ENCODE assay signal across 8 mouse cellular contexts in the genomic region with DNA sequence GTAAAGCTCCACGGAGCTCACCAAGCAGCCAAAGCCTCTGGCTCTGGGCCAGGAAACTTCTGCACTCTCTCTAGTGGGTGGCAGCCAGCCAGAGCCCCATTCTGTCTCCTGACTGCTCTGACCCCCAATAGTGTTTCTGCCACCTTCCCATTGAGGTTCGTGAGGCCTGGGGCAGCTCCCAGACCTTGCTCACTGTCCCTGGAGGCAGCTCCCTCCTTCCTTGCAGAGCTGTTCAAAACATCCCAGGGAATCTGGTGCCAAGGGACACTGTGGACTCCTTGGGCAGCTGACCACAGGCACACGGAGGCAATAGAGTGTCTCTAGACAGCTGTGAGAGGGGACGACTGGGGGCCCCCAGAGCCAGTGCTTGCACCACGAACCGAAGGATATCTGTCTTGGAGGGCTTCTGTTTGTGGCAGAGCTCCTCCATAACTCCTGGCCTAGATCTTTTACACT. TPM values are rescaled to one million over a fixed set of nuclear protein-coding genes. Genes with fewer than 3 reads are reported as not detected.
DNase-seq lines count a peak whose midpoint lies in the region; ATAC-seq and TF ChIP-seq lines count a peak whose summit lies in the region.

No protein-coding gene starts in this region.

- H3K9me3 ChIP-seq in kidney, embryonic 15.5 days (replicated peaks): no peaks in the 10 kb centered on the region

- H3K27ac ChIP-seq in layer of hippocampus, adult 2 months: peak overlapping the region; percentile 55; the same call in 1 of the 2 replicates
- H3K27ac ChIP-seq in kidney, embryonic 15.5 days: peak overlapping the region; percentile 48

- H3K4me2 ChIP-seq in kidney, embryonic 15.5 days: no peak overlapping the region

- no peak overlapping the region for H3K9ac ChIP-seq in kidney, embryonic 15.5 days

- peaks cover 48% of the 10 kb centered on the region for H3K4me1 ChIP-seq in kidney, embryonic 15.5 days

- DNase-seq in layer of hippocampus, adult 2 months (ENCODE audit: low spot score in 2 of 2): peak in 1 of 2 experiments; percentile 32
- no peak for DNase-seq in layer of hippocampus, postnatal 36 days
- peak; percentile 66 for DNase-seq in adrenal gland, postnatal 10 days
- peak; percentile 70 for DNase-seq in gastrocnemius, postnatal 14 days
- peak; percentile 72 for DNase-seq in lung, postnatal 36 days
- DNase-seq in natural killer cell, adult 2 months (ENCODE audit: low spot score in 2 of 2): no peak

- H3K4me3 ChIP-seq in layer of hippocampus, adult 2 months: no peak overlapping the region
- H3K4me3 ChIP-seq in kidney, embryonic 15.5 days (replicated peaks): no peak overlapping the region

- no peaks in the 10 kb centered on the region for H3K27me3 ChIP-seq in kidney, embryonic 15.5 days

- no peak for TF ChIP-seq CTCF in layer of hippocampus, adult 2 months (conservative IDR thresholded peaks at IDR 0.05)

- intact Hi-C loops in gastrocnemius, postnatal 14 days (cut with DNase I; ENCODE audit: low total_unique reads): no loop called here

- peak; percentile 30 for ATAC-seq in kidney, embryonic 15.5 days (replicated peaks; ENCODE audit: low FRiP score)
- no peak for ATAC-seq in granulocyte monocyte progenitor cell, adult 5-6 weeks (replicated peaks; ENCODE audit: poor library complexity, severe bottlenecking)

- WGBS in kidney, embryonic 15.5 days: 30% methylated on average over 6 of the region's 6 CpGs

- peaks cover 5% of the 10 kb centered on the region for H3K36me3 ChIP-seq in kidney, embryonic 15.5 days

RNA-seq across cellular contexts. Expression of a gene that starts 25.2 kb away (rescaled TPM):
- total RNA-seq in layer of hippocampus, adult 2 months (2021): 1 to 10 TPM; 3.2 to 4.3 TPM
- total RNA-seq in layer of hippocampus, postnatal 36 days (2021): 1 to 10 TPM; 2.1 to 4.3 TPM
- total RNA-seq in adrenal gland, postnatal 10 days (2021): 10 to 100 TPM; 19.2 to 21.6 TPM
- total RNA-seq in gastrocnemius, postnatal 14 days (2021): 10 to 100 TPM; 11.0 to 13.0 TPM
- 10.0 and 10.5 TPM in 2 replicates for polyA plus RNA-seq in kidney, embryonic 15.5 days (2015; fragmentation: Nextera tagmentation; extraction: Ambion mirVana)
- total RNA-seq in granulocyte monocyte progenitor cell, adult 5-6 weeks (2014; fragmentation: Nextera tagmentation): 263 and 340 TPM in 2 replicates
- 64.3 and 71.5 TPM in 2 replicates for total RNA-seq in granulocyte monocyte progenitor cell, adult 5-6 weeks (2017)

Comparison
In these comparisons a context has a peak if more than half of its experiments do, and no peak if none do; other contexts are left out.
1. DNase-seq: peak in adrenal gland, postnatal 10 days (single experiment), gastrocnemius, postnatal 14 days (single experiment) and lung, postnatal 36 days (single experiment); none in layer of hippocampus, postnatal 36 days (0 of 2) and natural killer cell, adult 2 months (0 of 2).